Mouse (Mus musculus): ENCODE data around the gene Tspan4.

Gene Tspan4

GRCm38 (mm10) chr7:141461521-141462332 lies 13.3 kb upstream of the Tspan4 start:
- no peak for DNase-seq (ENCODE audit: low spot score)

GRCm38 (mm10) chr7:141462333-141462821 lies 12.7 kb upstream of the Tspan4 start:
- DNase-seq (ENCODE audit: low spot score): no peak

- peak; percentile 7 for DNase-seq (ENCODE audit: low spot score)
Observed at GRCm38 (mm10) chr7:141463824-141464602, 11.0 kb upstream of the Tspan4 start.

GRCm38 (mm10) chr7:141464603-141465201 lies 10.3 kb upstream of the Tspan4 start:
- DNase-seq (ENCODE audit: low spot score): peak; percentile 66

GRCm38 (mm10) chr7:141465388-141466044 lies 9.5 kb upstream of the Tspan4 start:
- peak; percentile 30 for DNase-seq (ENCODE audit: low spot score)

GRCm38 (mm10) chr7:141466045-141466394 lies 9.0 kb upstream of the Tspan4 start:
- no peak for DNase-seq (ENCODE audit: low spot score)

- DNase-seq (ENCODE audit: low spot score): no peak
Observed at GRCm38 (mm10) chr7:141466607-141467148, 8.4 kb upstream of the Tspan4 start.

GRCm38 (mm10) chr7:141467230-141468030 lies 7.6 kb upstream of the Tspan4 start, which contains the start of gene Cd151:
TSS of gene Cd151 (plus strand) at chr7:141467392.
- peak; percentile 85 for DNase-seq (ENCODE audit: low spot score)

- peak; percentile 48 for DNase-seq (ENCODE audit: low spot score)
Observed at GRCm38 (mm10) chr7:141468164-141468521, 6.9 kb upstream of the Tspan4 start.

GRCm38 (mm10) chr7:141468522-141469211 lies 6.4 kb upstream of the Tspan4 start:
- no peak for DNase-seq (ENCODE audit: low spot score)

- DNase-seq (ENCODE audit: low spot score): no peak
Observed at GRCm38 (mm10) chr7:141469352-141469751, 5.7 kb upstream of the Tspan4 start.

GRCm38 (mm10) chr7:141469901-141470636 lies 5.0 kb upstream of the Tspan4 start:
- DNase-seq (ENCODE audit: low spot score): no peak

GRCm38 (mm10) chr7:141470637-141470944 lies 4.4 kb upstream of the Tspan4 start:
- DNase-seq (ENCODE audit: low spot score): no peak

GRCm38 (mm10) chr7:141471236-141471635 lies 3.8 kb upstream of the Tspan4 start:
- no peak for DNase-seq (ENCODE audit: low spot score)

- DNase-seq (ENCODE audit: low spot score): no peak
Observed at GRCm38 (mm10) chr7:141472226-141472625, 2.8 kb upstream of the Tspan4 start.

- no peak for DNase-seq (ENCODE audit: low spot score)
Observed at GRCm38 (mm10) chr7:141472763-141473162, 2.3 kb upstream of the Tspan4 start.

GRCm38 (mm10) chr7:141474160-141474559 lies 880 bp upstream of the Tspan4 start:
- no peak for DNase-seq (ENCODE audit: low spot score)

GRCm38 (mm10) chr7:141475805-141476158 lies 742 bp downstream of the Tspan4 start:
- DNase-seq (ENCODE audit: low spot score): no peak

- no peak for DNase-seq (ENCODE audit: low spot score)
Observed at GRCm38 (mm10) chr7:141476226-141476980, 1.4 kb downstream of the Tspan4 start.
